Mouse (Mus musculus): ENCODE measurements around the gene Rtp3.

GRCm38 (mm10) chr9:110987331-110987730 lies 3.1 kb downstream of the Rtp3 start:
- TF ChIP-seq CTCF (IDR thresholded peaks at IDR 0.05) = no peak
- no peak for TF ChIP-seq EP300 (IDR thresholded peaks at IDR 0.05)

Data from lung, postnatal 0 days (tissue).